Mouse (Mus musculus): Measurements from ENCODE around the gene Zfp106. TPM values are rescaled to one million over a fixed set of nuclear protein-coding genes. Genes with fewer than 3 reads are reported as not detected.

Zfp106 gene
- polyA plus RNA-seq, 1 experiment from 2014 or later = 54.0 TPM

- H3K36me3 ChIP-seq (ENCODE audit: insufficient read depth) = peaks cover 91% of the 10 kb centered on the region
- H3K4me3 ChIP-seq (ENCODE audit: low read depth, low read length) = no peak overlapping the region
- H3K9ac ChIP-seq = no peak overlapping the region
- WGBS = 84% methylated on average over 5 of the region's 5 CpGs
- no peaks in the 10 kb centered on the region for H3K27me3 ChIP-seq (ENCODE audit: insufficient read depth, low read length)
- ATAC-seq (ENCODE audit: insufficient read depth) = no peak
- H3K9me3 ChIP-seq (ENCODE audit: low read depth, low read length) = no peaks in the 10 kb centered on the region
- no peak overlapping the region for H3K27ac ChIP-seq (ENCODE audit: low read depth)
- H3K4me2 ChIP-seq = no peak overlapping the region
- no peaks in the 10 kb centered on the region for H3K4me1 ChIP-seq (ENCODE audit: insufficient read depth)
- TF ChIP-seq CTCF (IDR thresholded peaks at IDR 0.05; ENCODE audit: low read depth) = no peak
- no peak for DNase-seq
Observed at GRCm38 (mm10) chr2:120518547-120519210, 45.0 kb downstream of the Zfp106 start.

- Histone ChIP-seq H3K27me3 (ENCODE audit: insufficient read depth, low read length) (no peaks in the 10 kb centered on the region), H3K4me1 (ENCODE audit: insufficient read depth) (no peaks in the 10 kb centered on the region), H3K4me2 (no peak overlapping the region), H3K9ac (no peak overlapping the region), H3K9me3 (ENCODE audit: low read depth, low read length) (no peaks in the 10 kb centered on the region), H3K27ac (ENCODE audit: low read depth) (no peak overlapping the region), H3K36me3 (ENCODE audit: insufficient read depth) (peaks cover 82% of the 10 kb centered on the region), H3K4me3 (ENCODE audit: low read depth, low read length) (no peak overlapping the region)
- DNase-seq (no peak), ATAC-seq (ENCODE audit: insufficient read depth) (no peak)
- TF ChIP-seq CTCF (IDR thresholded peaks at IDR 0.05; ENCODE audit: low read depth) = no peak
- 91% methylated on average over 4 of the region's 4 CpGs for WGBS
Observed at GRCm38 (mm10) chr2:120514181-120514580, 49.5 kb downstream of the Zfp106 start.

- TF ChIP-seq CTCF (IDR thresholded peaks at IDR 0.05; ENCODE audit: low read depth) = no peak
- peaks cover 31% of the 10 kb centered on the region for H3K36me3 ChIP-seq (ENCODE audit: insufficient read depth)
- ATAC-seq (ENCODE audit: insufficient read depth) = no peak
- no peak overlapping the region for H3K4me2 ChIP-seq
- no peak for DNase-seq
- H3K4me1 ChIP-seq (ENCODE audit: insufficient read depth) = peaks cover 7% of the 10 kb centered on the region; the same call in 1 of the 2 replicates
- no peak overlapping the region for H3K27ac ChIP-seq (ENCODE audit: low read depth)
- no peak overlapping the region for H3K4me3 ChIP-seq (ENCODE audit: low read depth, low read length)
- WGBS = 70% methylated on average over 5 of the region's 5 CpGs
- no peaks in the 10 kb centered on the region for H3K9me3 ChIP-seq (ENCODE audit: low read depth, low read length)
- no peaks in the 10 kb centered on the region for H3K27me3 ChIP-seq (ENCODE audit: insufficient read depth, low read length)
- H3K9ac ChIP-seq = no peak overlapping the region
Observed at GRCm38 (mm10) chr2:120503992-120504391, 59.7 kb downstream of the Zfp106 start.

GRCm38 (mm10) chr2:120503094-120503493, 60.5 kb downstream of the Zfp106 start:
- WGBS = 88% methylated on average over 6 of the region's 6 CpGs
- Histone ChIP-seq H3K4me1 (ENCODE audit: insufficient read depth) (peaks cover 7% of the 10 kb centered on the region; the same call in 1 of the 2 replicates), H3K27ac (ENCODE audit: low read depth) (no peak overlapping the region), H3K36me3 (ENCODE audit: insufficient read depth) (peaks cover 23% of the 10 kb centered on the region), H3K4me2 (no peak overlapping the region), H3K27me3 (ENCODE audit: insufficient read depth, low read length) (no peaks in the 10 kb centered on the region), H3K9ac (no peak overlapping the region), H3K4me3 (ENCODE audit: low read depth, low read length) (no peak overlapping the region), H3K9me3 (ENCODE audit: low read depth, low read length) (no peaks in the 10 kb centered on the region)
- no peak for TF ChIP-seq CTCF (IDR thresholded peaks at IDR 0.05; ENCODE audit: low read depth)
- DNase-seq (no peak), ATAC-seq (ENCODE audit: insufficient read depth) (no peak)

GRCm38 (mm10) chr2:120502605-120502990, 61.0 kb downstream of the Zfp106 start:
- Histone ChIP-seq H3K36me3 (ENCODE audit: insufficient read depth) (peaks cover 20% of the 10 kb centered on the region; the same call in 1 of the 2 replicates), H3K27ac (ENCODE audit: low read depth) (no peak overlapping the region), H3K4me3 (ENCODE audit: low read depth, low read length) (no peak overlapping the region), H3K9ac (no peak overlapping the region), H3K9me3 (ENCODE audit: low read depth, low read length) (no peaks in the 10 kb centered on the region), H3K4me2 (no peak overlapping the region), H3K4me1 (ENCODE audit: insufficient read depth) (peaks cover 7% of the 10 kb centered on the region; the same call in 1 of the 2 replicates), H3K27me3 (ENCODE audit: insufficient read depth, low read length) (no peaks in the 10 kb centered on the region)
- DNase-seq = peak; percentile 36
- no peak for ATAC-seq (ENCODE audit: insufficient read depth)
- 65% methylated on average over 3 of the region's 3 CpGs for WGBS
- TF ChIP-seq CTCF (IDR thresholded peaks at IDR 0.05; ENCODE audit: low read depth) = no peak

GRCm38 (mm10) chr2:120501931-120502604, 61.6 kb downstream of the Zfp106 start:
- ATAC-seq (ENCODE audit: insufficient read depth) = no peak
- H3K27me3 ChIP-seq (ENCODE audit: insufficient read depth, low read length) = no peaks in the 10 kb centered on the region
- 59% methylated on average over 13 of the region's 13 CpGs for WGBS

More at GRCm38 (mm10) chr2:120501931-120502604, 61.6 kb downstream of the Zfp106 start:
- no peak overlapping the region for H3K27ac ChIP-seq (ENCODE audit: low read depth)
- H3K9ac ChIP-seq = no peak overlapping the region
- no peak overlapping the region for H3K4me2 ChIP-seq
- H3K36me3 ChIP-seq (ENCODE audit: insufficient read depth) = peaks cover 16% of the 10 kb centered on the region; the same call in 1 of the 2 replicates
- no peak for TF ChIP-seq CTCF (IDR thresholded peaks at IDR 0.05; ENCODE audit: low read depth)
- H3K4me1 ChIP-seq (ENCODE audit: insufficient read depth) = peaks cover 7% of the 10 kb centered on the region; the same call in 1 of the 2 replicates
- H3K9me3 ChIP-seq (ENCODE audit: low read depth, low read length) = no peaks in the 10 kb centered on the region
- DNase-seq = no peak
- no peak overlapping the region for H3K4me3 ChIP-seq (ENCODE audit: low read depth, low read length)
